Mouse (Mus musculus) neural tube, embryonic 11.5 days (tissue): ENCODE data around the gene Otud7a. TPM values are rescaled to one million over a fixed set of nuclear protein-coding genes. Genes with fewer than 3 reads are reported as not detected.
A peak's percentile ranks its signal among the peaks of the same experiment; 100 is the strongest.

Experiments used
- ATAC-seq: fragments of 200-750 bp; cut with Nextera tagmentation; 2 replicates; pipeline ENCODE4 v1.8.0; 2017; ENCODE audit warnings: moderate number of reproducible peaks, mild to moderate bottlenecking, moderate TSS enrichment, moderate library complexity; ENCODE audit not compliant: insufficient read depth, low FRiP score, low TSS enrichment
- DNase-seq: peaks from one replicate; pipeline ENCODE4 v3.0.0-alpha.2; 2015; ENCODE audit warnings: low spot score
- H3K27ac ChIP-seq: fragments of 300-500 bp; sonication (generic); 2 replicates; pipeline ENCODE4 v1.5.1; 2014; ENCODE audit warnings: low read depth, mild to moderate bottlenecking, low read length
- H3K27me3 ChIP-seq: fragments of 300-500 bp; sonication (generic); 2 replicates; pipeline ENCODE4 v1.6.1; 2014; ENCODE audit warnings: mild to moderate bottlenecking, low read length, mixed read lengths; ENCODE audit not compliant: control insufficient read depth, insufficient read depth
- H3K36me3 ChIP-seq: fragments of 300-500 bp; sonication (generic); 2 replicates; pipeline ENCODE4 v1.6.1; 2014; ENCODE audit warnings: mild to moderate bottlenecking, low read length, moderate library complexity, mixed read lengths; ENCODE audit not compliant: control insufficient read depth, insufficient read depth
- H3K4me1 ChIP-seq: fragments of 300-500 bp; sonication (generic); 2 replicates; pipeline ENCODE4 v1.6.1; 2014; ENCODE audit warnings: low read length, mixed read lengths; ENCODE audit not compliant: control insufficient read depth, insufficient read depth
- H3K4me2 ChIP-seq: fragments of 300-500 bp; sonication (generic); 2 replicates; pipeline ENCODE4 v1.6.1; 2014; ENCODE audit warnings: low read depth, mild to moderate bottlenecking, moderate library complexity
- H3K4me3 ChIP-seq: fragments of 300-500 bp; sonication (generic); 2 replicates; pipeline ENCODE4 v1.5.1; 2014; ENCODE audit warnings: low read depth, low read length
- H3K9ac ChIP-seq: fragments of 300-500 bp; sonication (generic); 2 replicates; pipeline ENCODE4 v1.6.1; 2014; ENCODE audit warnings: mild to moderate bottlenecking, low read length
- H3K9me3 ChIP-seq: fragments of 300-500 bp; sonication (generic); 2 replicates; pipeline ENCODE4 v1.6.1; 2016; ENCODE audit warnings: low read length; ENCODE audit not compliant: control insufficient read depth
- WGBS: fragments of 180-500 bp; shearing (Covaris S2); extraction: QIAGEN DNeasy Blood & Tissue Kit; methylation state at CpG from one replicate; pipeline ENCODE4 v1.1.7; 2014; 5-methylcytosine and 5-hydroxymethylcytosine counted together
- polyA plus RNA-seq: library from polyadenylated mRNA; unstranded; fragments of >200 nt; fragmentation: Nextera tagmentation; extraction: Ambion mirVana; gene quantifications from 2 replicates; pipeline ENCODE4 v1.2.1, GENCODE M21; 2014

The Otud7a gene
- polyA plus RNA-seq, 1 experiment from 2014 or later: 3.2 TPM

GRCm38 (mm10) chr7:63796001-63796632, 351.6 kb downstream of the Otud7a start:
- no peak for ATAC-seq
- Histone ChIP-seq H3K27ac (no peak overlapping the region), H3K4me1 (0 out of 2 replicates have a peak, but pooled peaks cover 3% of the 10 kb centered on the region), H3K4me3 (no peak overlapping the region), H3K4me2 (no peak overlapping the region), H3K27me3 (no peaks in the 10 kb centered on the region), H3K9ac (no peak overlapping the region), H3K9me3 (no peaks in the 10 kb centered on the region), H3K36me3 (no peaks in the 10 kb centered on the region)
- WGBS: 10% methylated on average over 8 of the region's 8 CpGs
- DNase-seq: peak; percentile 16

GRCm38 (mm10) chr7:63798446-63798845, 353.9 kb downstream of the Otud7a start:
- no peak for DNase-seq
- Histone ChIP-seq H3K27ac (no peak overlapping the region), H3K9me3 (no peaks in the 10 kb centered on the region), H3K27me3 (no peaks in the 10 kb centered on the region), H3K4me1 (0 out of 2 replicates have a peak, but pooled peaks cover 3% of the 10 kb centered on the region), H3K36me3 (no peaks in the 10 kb centered on the region), H3K9ac (no peak overlapping the region), H3K4me2 (no peak overlapping the region), H3K4me3 (no peak overlapping the region)
- 84% methylated on average over 3 of the region's 3 CpGs for WGBS
- no peak for ATAC-seq

GRCm38 (mm10) chr7:63799304-63799703, 354.8 kb downstream of the Otud7a start:
- Histone ChIP-seq H3K4me3 (no peak overlapping the region), H3K9me3 (no peaks in the 10 kb centered on the region), H3K9ac (no peak overlapping the region), H3K27ac (no peak overlapping the region), H3K4me1 (0 out of 2 replicates have a peak, but pooled peaks cover 3% of the 10 kb centered on the region), H3K4me2 (no peak overlapping the region), H3K27me3 (no peaks in the 10 kb centered on the region), H3K36me3 (no peaks in the 10 kb centered on the region)
- DNase-seq (no peak), ATAC-seq (no peak)
- WGBS: 91% methylated on average over 7 of the region's 7 CpGs

GRCm38 (mm10) chr7:63802751-63803150, 358.2 kb downstream of the Otud7a start:
- H3K9ac ChIP-seq: no peak overlapping the region
- H3K27ac ChIP-seq: no peak overlapping the region
- H3K4me1 ChIP-seq: no peaks in the 10 kb centered on the region
- no peak overlapping the region for H3K4me3 ChIP-seq
- ATAC-seq (no peak), DNase-seq (no peak)
- WGBS: 92% methylated on average over 21 of the region's 21 CpGs
- H3K36me3 ChIP-seq: no peaks in the 10 kb centered on the region
- H3K9me3 ChIP-seq: no peaks in the 10 kb centered on the region
- H3K27me3 ChIP-seq: no peaks in the 10 kb centered on the region
- no peak overlapping the region for H3K4me2 ChIP-seq

Other genes starting within 250 kb of the Otud7a start
- gene Chrna7, start 232.2 kb upstream of the Otud7a start, polyA plus RNA-seq: 11.1 and 11.4 TPM in 2 replicates